Mouse (Mus musculus): ENCODE measurements at regions not wholly inside any gene's neighbourhood (a gene's known extent, or its start where the extent isn't known, plus 50 kb on each side); places are given as distances from the start of the nearest gene placed in this dataset.

DNA sequence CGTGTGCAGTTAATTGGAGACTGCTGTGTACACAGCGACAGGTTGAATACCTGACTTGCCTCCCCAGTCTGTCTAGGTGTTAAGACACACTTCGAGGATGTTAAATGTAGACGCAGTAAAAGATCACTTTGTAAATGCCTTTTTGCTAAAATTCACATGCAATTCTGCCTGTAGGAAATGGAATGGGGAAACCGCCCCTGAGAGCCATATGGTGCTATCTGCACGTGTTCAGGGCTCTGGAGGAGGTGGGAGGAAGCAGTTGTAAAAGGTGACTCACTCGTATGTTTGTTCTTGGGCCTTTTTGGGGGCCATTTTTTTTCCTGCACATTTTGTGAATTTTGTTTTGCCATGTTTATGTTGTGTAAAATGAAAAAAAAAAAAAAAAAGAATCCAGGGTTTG lies 159.6 kb upstream of the Gjb5 start:
- no peaks in the 10 kb centered on the region for H3K27me3 ChIP-seq (ENCODE audit: control insufficient read depth, insufficient read depth, low read length)
- no peak for ATAC-seq (ENCODE audit: insufficient read depth, low FRiP score, low TSS enrichment)
- no peak overlapping the region for H3K27ac ChIP-seq (ENCODE audit: low read depth, low read length)
- no peaks in the 10 kb centered on the region for H3K36me3 ChIP-seq (ENCODE audit: control insufficient read depth, insufficient read depth, low read length)
- DNase-seq (ENCODE audit: low spot score) = no peak
- 75% methylated on average over 7 of the region's 7 CpGs for WGBS
- H3K4me1 ChIP-seq (ENCODE audit: control insufficient read depth, insufficient read depth, low read length) = no peaks in the 10 kb centered on the region
- H3K4me3 ChIP-seq (ENCODE audit: low read depth, low read length) = no peak overlapping the region
- H3K9me3 ChIP-seq (ENCODE audit: control insufficient read depth, low read length) = no peaks in the 10 kb centered on the region
- H3K9ac ChIP-seq (ENCODE audit: low read length) = no peak overlapping the region
- H3K4me2 ChIP-seq (ENCODE audit: low read depth) = no peak overlapping the region

DNA sequence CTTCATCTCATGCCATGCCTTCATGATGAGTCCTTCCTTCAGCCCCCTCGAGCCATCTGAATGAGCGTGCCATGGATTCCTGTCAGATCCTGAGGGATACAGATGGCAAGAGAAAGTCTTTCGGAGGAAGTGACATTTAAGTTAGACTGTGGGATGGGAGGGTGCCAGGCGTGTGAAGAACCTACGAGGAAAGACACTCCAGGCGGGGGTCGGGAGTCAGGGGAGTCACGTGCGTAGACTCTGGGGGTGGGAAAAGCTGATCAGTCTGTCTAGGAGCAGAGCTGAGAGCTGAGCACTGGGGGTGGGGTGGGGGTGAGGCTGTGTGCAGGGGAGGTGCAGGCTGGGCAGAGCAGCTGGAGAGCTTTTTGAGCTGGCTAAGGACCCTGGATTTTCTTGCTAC lies 152.0 kb upstream of the Gjb5 start:
- no peak for ATAC-seq (ENCODE audit: insufficient read depth, low FRiP score, low TSS enrichment)
- Histone ChIP-seq H3K4me2 (ENCODE audit: low read depth) (no peak overlapping the region), H3K4me3 (ENCODE audit: low read depth, low read length) (no peak overlapping the region), H3K9me3 (ENCODE audit: control insufficient read depth, low read length) (no peaks in the 10 kb centered on the region), H3K4me1 (ENCODE audit: control insufficient read depth, insufficient read depth, low read length) (no peaks in the 10 kb centered on the region), H3K36me3 (ENCODE audit: control insufficient read depth, insufficient read depth, low read length) (no peaks in the 10 kb centered on the region), H3K27me3 (ENCODE audit: control insufficient read depth, insufficient read depth, low read length) (no peaks in the 10 kb centered on the region), H3K27ac (ENCODE audit: low read depth, low read length) (no peak overlapping the region), H3K9ac (ENCODE audit: low read length) (no peak overlapping the region)
- DNase-seq (ENCODE audit: low spot score) = no peak
- 81% methylated on average over 9 of the region's 9 CpGs for WGBS

DNA sequence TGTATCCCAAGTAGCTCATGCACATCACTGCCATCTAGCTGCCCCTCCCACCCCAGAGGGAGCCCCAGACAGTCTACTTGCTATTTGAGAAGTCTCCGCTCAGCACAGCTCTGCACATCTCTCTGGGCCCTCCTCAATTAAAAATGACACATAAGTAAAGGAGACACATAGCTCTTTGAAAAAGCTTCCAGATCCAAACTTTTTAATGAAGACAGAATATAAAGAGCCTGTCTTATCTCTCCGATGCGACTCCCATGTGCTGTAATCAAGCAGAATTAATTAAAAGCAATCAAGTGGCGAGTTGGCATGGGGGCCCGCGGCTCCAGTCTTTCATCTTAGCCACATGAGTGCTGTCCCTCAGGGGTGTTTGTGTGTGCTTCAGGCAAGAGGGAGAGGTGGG lies 144.6 kb upstream of the Gjb5 start:
- Histone ChIP-seq H3K4me1 (ENCODE audit: control insufficient read depth, insufficient read depth, low read length) (no peaks in the 10 kb centered on the region), H3K27me3 (ENCODE audit: control insufficient read depth, insufficient read depth, low read length) (no peaks in the 10 kb centered on the region), H3K9ac (ENCODE audit: low read length) (no peak overlapping the region), H3K27ac (ENCODE audit: low read depth, low read length) (no peak overlapping the region), H3K36me3 (ENCODE audit: control insufficient read depth, insufficient read depth, low read length) (no peaks in the 10 kb centered on the region), H3K4me2 (ENCODE audit: low read depth) (no peak overlapping the region), H3K4me3 (ENCODE audit: low read depth, low read length) (no peak overlapping the region), H3K9me3 (ENCODE audit: control insufficient read depth, low read length) (no peaks in the 10 kb centered on the region)
- WGBS = 84% methylated on average over 6 of the region's 6 CpGs
- DNase-seq (ENCODE audit: low spot score) = no peak
- no peak for ATAC-seq (ENCODE audit: insufficient read depth, low FRiP score, low TSS enrichment)

DNA sequence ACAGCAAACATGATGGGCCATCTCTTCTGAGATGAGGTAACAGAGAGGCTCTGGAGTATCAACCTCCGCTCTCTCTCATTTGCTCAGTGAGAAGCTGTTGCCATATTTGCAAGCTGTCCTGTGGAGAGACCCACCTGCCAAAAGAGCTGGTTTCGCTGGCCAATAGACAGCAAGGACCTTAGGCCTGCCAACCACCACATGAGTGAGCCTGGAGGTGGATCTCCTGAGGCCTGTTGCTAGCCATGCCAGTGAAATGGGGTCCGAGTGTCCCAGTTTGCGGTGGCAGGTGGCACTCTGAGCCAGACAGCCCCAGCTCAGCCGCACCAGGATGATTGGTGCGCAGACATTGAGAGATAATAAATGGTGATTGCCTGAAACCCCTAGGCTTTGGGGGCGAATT lies 143.9 kb upstream of the Gjb5 start:
- ATAC-seq (ENCODE audit: insufficient read depth, low FRiP score, low TSS enrichment) = no peak

DNA sequence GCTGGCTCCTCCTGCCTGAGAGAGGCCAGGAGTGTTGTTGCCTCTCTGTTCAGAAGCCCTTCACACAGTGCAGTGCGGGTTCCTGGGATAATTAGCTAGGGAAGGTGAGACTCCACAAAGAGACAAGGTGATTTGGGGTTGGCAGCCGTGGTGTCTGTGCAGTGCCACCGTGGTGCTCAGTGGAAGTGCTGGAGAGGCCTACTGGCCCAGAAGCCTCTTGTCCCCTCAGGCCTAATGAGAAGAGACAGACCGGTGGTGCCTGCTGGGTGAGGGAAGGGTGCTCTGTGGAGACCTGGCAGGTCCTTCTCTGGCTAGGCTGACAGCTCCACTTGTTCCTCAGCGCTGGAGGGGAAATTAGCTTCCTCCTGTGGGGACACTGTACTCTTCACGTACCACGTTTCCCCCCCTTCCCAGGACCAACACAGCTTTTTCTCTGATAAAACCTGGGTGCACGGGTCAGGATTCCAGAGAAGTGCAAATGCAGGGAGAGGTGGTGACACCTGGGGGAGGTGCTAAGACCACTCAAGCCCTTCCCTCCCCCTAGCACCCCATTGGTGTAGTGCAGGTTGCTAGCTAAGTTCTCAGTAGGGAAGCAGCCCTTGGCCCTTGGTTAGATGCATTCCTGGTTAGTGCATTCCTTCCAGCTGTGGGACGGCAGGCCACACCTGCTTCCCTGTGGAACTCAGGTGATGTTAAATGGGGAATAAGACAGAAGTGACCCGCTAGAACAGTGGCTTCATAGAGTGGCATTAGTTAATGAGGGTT lies 129.2 kb upstream of the Gjb5 start:
- ATAC-seq (ENCODE audit: insufficient read depth, low FRiP score, low TSS enrichment) = no peak
- WGBS = 41% methylated on average over 10 of the region's 10 CpGs
- no peak overlapping the region for H3K27ac ChIP-seq (ENCODE audit: low read depth, low read length)

More for the DNA sequence above, 143.9 kb upstream of the Gjb5 start:
- Histone ChIP-seq H3K4me3 (ENCODE audit: low read depth, low read length) (no peak overlapping the region), H3K27me3 (ENCODE audit: control insufficient read depth, insufficient read depth, low read length) (no peaks in the 10 kb centered on the region), H3K4me1 (ENCODE audit: control insufficient read depth, insufficient read depth, low read length) (no peaks in the 10 kb centered on the region), H3K9ac (ENCODE audit: low read length) (no peak overlapping the region), H3K4me2 (ENCODE audit: low read depth) (no peak overlapping the region), H3K9me3 (ENCODE audit: control insufficient read depth, low read length) (no peaks in the 10 kb centered on the region), H3K27ac (ENCODE audit: low read depth, low read length) (no peak overlapping the region), H3K36me3 (ENCODE audit: control insufficient read depth, insufficient read depth, low read length) (no peaks in the 10 kb centered on the region)
- DNase-seq (ENCODE audit: low spot score) = no peak
- WGBS = 93% methylated on average over 7 of the region's 7 CpGs

DNA sequence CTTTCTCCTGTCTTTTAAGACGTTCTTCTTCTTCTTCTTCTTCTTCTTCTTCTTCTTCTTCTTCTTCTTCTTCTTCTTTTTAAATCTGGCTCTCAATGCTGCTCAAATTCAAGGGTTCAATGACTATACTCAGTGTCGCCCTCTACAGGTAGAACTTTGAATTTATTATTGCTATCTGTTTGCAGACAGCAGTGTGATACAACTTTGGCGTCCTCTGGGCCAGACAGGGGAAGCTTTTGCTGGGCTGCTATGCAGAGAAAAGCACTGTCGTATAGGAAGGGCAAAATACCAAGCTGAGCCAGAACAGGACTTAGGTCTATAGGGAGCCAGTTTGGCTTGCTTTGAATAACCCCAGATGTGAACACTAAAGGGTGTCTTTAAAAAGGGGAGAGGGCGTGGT lies 127.3 kb upstream of the Gjb5 start:
- Histone ChIP-seq H3K27ac (ENCODE audit: low read depth, low read length) (no peak overlapping the region), H3K4me3 (ENCODE audit: low read depth, low read length) (no peak overlapping the region), H3K9ac (ENCODE audit: low read length) (no peak overlapping the region), H3K36me3 (ENCODE audit: control insufficient read depth, insufficient read depth, low read length) (no peaks in the 10 kb centered on the region), H3K27me3 (ENCODE audit: control insufficient read depth, insufficient read depth, low read length) (no peaks in the 10 kb centered on the region), H3K4me1 (ENCODE audit: control insufficient read depth, insufficient read depth, low read length) (no peaks in the 10 kb centered on the region), H3K9me3 (ENCODE audit: control insufficient read depth, low read length) (no peaks in the 10 kb centered on the region), H3K4me2 (ENCODE audit: low read depth) (no peak overlapping the region)
- DNase-seq (ENCODE audit: low spot score) (no peak), ATAC-seq (ENCODE audit: insufficient read depth, low FRiP score, low TSS enrichment) (no peak)
- WGBS = 82% methylated on average over 5 of the region's 5 CpGs

More for the DNA sequence above, 129.2 kb upstream of the Gjb5 start:
- DNase-seq (ENCODE audit: low spot score) = no peak
- Histone ChIP-seq H3K4me2 (ENCODE audit: low read depth) (no peak overlapping the region), H3K4me1 (ENCODE audit: control insufficient read depth, insufficient read depth, low read length) (no peaks in the 10 kb centered on the region), H3K9ac (ENCODE audit: low read length) (no peak overlapping the region), H3K9me3 (ENCODE audit: control insufficient read depth, low read length) (no peaks in the 10 kb centered on the region), H3K4me3 (ENCODE audit: low read depth, low read length) (no peak overlapping the region), H3K27me3 (ENCODE audit: control insufficient read depth, insufficient read depth, low read length) (no peaks in the 10 kb centered on the region), H3K36me3 (ENCODE audit: control insufficient read depth, insufficient read depth, low read length) (no peaks in the 10 kb centered on the region)

DNA sequence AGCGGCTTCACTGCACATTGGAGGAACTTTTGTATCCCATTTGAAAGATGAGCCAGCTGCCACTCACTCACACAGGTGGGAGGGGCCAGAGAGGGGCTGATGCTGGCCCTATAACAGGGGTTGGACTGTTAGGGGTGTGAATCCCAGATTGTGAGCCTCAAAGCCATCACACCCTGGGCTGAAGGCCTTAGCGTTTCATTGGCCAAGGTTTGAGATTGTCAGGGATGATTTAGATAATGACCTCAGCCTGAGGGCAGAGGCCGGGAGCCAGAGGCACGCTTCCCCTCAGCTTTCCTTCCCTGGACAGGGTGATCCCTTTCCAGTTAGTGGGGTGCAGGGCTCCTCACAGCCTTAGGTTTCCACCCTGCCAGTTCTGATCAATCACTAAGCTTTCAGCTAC lies 124.5 kb upstream of the Gjb5 start:
- WGBS = 44% methylated on average over 4 of the region's 4 CpGs
- Histone ChIP-seq H3K4me1 (ENCODE audit: control insufficient read depth, insufficient read depth, low read length) (no peaks in the 10 kb centered on the region), H3K27me3 (ENCODE audit: control insufficient read depth, insufficient read depth, low read length) (no peaks in the 10 kb centered on the region), H3K9me3 (ENCODE audit: control insufficient read depth, low read length) (no peaks in the 10 kb centered on the region), H3K27ac (ENCODE audit: low read depth, low read length) (no peak overlapping the region), H3K9ac (ENCODE audit: low read length) (no peak overlapping the region), H3K4me2 (ENCODE audit: low read depth) (no peak overlapping the region), H3K36me3 (ENCODE audit: control insufficient read depth, insufficient read depth, low read length) (no peaks in the 10 kb centered on the region), H3K4me3 (ENCODE audit: low read depth, low read length) (no peak overlapping the region)
- ATAC-seq (ENCODE audit: insufficient read depth, low FRiP score, low TSS enrichment) (no peak), DNase-seq (ENCODE audit: low spot score) (no peak)

DNA sequence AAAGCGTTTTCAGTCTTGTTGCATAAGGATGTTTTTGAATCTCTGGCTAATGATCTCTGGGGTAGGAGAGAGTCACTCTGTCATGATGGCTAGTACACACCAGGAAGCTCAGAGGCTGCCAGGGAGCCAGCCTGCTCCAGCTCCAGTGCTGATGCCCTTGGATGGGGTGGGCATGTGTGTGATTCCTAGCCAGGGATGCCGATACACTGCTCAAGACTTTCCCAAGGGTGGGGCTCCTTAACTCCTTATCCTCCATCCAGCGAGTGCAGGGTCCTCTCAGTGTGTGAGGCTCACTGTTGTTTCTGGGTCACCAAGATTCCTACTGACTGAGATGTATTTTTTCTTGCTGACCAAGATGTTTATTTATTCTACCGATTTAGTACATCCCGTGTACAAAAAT lies 122.4 kb upstream of the Gjb5 start:
- no peaks in the 10 kb centered on the region for H3K36me3 ChIP-seq (ENCODE audit: control insufficient read depth, insufficient read depth, low read length)
- no peaks in the 10 kb centered on the region for H3K4me1 ChIP-seq (ENCODE audit: control insufficient read depth, insufficient read depth, low read length)
- DNase-seq (ENCODE audit: low spot score) = no peak
- no peak overlapping the region for H3K4me3 ChIP-seq (ENCODE audit: low read depth, low read length)
- no peak overlapping the region for H3K27ac ChIP-seq (ENCODE audit: low read depth, low read length)
- WGBS = 75% methylated on average over 5 of the region's 5 CpGs
- H3K27me3 ChIP-seq (ENCODE audit: control insufficient read depth, insufficient read depth, low read length) = no peaks in the 10 kb centered on the region
- H3K9me3 ChIP-seq (ENCODE audit: control insufficient read depth, low read length) = no peaks in the 10 kb centered on the region
- ATAC-seq (ENCODE audit: insufficient read depth, low FRiP score, low TSS enrichment) = no peak
- no peak overlapping the region for H3K4me2 ChIP-seq (ENCODE audit: low read depth)
- no peak overlapping the region for H3K9ac ChIP-seq (ENCODE audit: low read length)

DNA sequence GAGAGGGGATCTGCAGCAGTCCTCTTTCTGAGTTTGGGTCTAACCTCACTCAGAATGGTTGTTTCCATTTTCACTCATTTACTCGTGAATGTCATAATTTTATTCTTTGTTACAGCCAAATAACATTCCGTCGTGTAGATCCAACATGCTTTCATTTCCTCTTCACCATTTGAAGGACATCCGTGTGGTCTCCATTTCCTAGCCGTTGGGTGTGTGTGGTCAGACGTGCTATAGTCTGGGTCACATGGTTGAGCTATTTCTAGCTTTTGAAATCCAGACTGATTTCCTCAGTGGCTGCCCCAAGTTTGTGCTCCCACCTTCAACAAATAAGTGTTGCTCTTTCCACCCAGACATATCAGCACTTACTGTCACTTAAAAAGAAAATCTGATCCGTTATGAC lies 111.9 kb upstream of the Gjb5 start:
- DNase-seq (ENCODE audit: low spot score) = no peak
- Histone ChIP-seq H3K4me2 (ENCODE audit: low read depth) (no peak overlapping the region), H3K4me1 (ENCODE audit: control insufficient read depth, insufficient read depth, low read length) (no peaks in the 10 kb centered on the region), H3K9ac (ENCODE audit: low read length) (no peak overlapping the region), H3K9me3 (ENCODE audit: control insufficient read depth, low read length) (no peaks in the 10 kb centered on the region), H3K36me3 (ENCODE audit: control insufficient read depth, insufficient read depth, low read length) (no peaks in the 10 kb centered on the region), H3K27ac (ENCODE audit: low read depth, low read length) (no peak overlapping the region), H3K4me3 (ENCODE audit: low read depth, low read length) (no peak overlapping the region), H3K27me3 (ENCODE audit: control insufficient read depth, insufficient read depth, low read length) (no peaks in the 10 kb centered on the region)
- ATAC-seq (ENCODE audit: insufficient read depth, low FRiP score, low TSS enrichment) = no peak
- 91% methylated on average over 7 of the region's 7 CpGs for WGBS
